ENCODE assay signal across 12 mouse cellular contexts in the genomic region with DNA sequence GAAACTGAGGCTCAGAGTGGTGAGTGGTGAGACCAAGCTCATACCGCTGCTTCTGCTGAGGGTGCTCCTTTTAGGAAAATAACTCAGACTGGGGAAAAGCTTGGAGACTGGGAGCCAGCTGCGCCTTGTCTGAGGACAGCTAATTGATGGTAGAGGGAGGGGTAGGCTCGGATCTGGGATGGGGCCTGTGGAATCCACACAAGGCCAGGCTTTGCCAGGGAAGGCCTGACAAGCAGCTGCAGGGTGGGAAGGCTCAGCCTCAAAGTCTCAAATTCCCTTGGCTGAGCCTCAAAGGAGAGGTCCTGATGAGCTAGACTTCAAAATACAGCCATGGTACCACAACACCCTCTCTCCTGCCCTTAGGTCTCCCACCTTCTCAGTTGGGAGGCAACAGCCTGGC. TPM values are rescaled to one million over a fixed set of nuclear protein-coding genes. Genes with fewer than 3 reads are reported as not detected.
DNase-seq lines count a peak whose midpoint lies in the region; ATAC-seq lines count a peak whose summit lies in the region.
"Had no signal": no experiment of that assay in that cellular context is flagged by ENCODE, and none has a peak within 500 bp of the region (broad histone marks: within the 10 kb centered on the region; RNA-seq: fewer than 3 reads in every experiment).

No protein-coding gene starts in this region.

- H3K27ac ChIP-seq in embryonic facial prominence, embryonic 11.5 days (replicated peaks; ENCODE audit: low read depth, low read length): no peak overlapping the region
- H3K27ac ChIP-seq in embryonic facial prominence, embryonic 10.5 days (replicated peaks): no peak overlapping the region; the same call in 1 of the 2 replicates
- peak overlapping the region; percentile 56 for H3K27ac ChIP-seq in kidney, embryonic 16.5 days (ENCODE audit: low read length)

- 46% methylated on average over 3 of the region's 3 CpGs for WGBS in embryonic facial prominence, embryonic 11.5 days
- 61% methylated on average over 3 of the region's 3 CpGs for WGBS in embryonic facial prominence, embryonic 10.5 days
- 38% methylated on average over 3 of the region's 3 CpGs for WGBS in kidney, embryonic 16.5 days

- no peak overlapping the region for H3K4me3 ChIP-seq in embryonic facial prominence, embryonic 11.5 days (ENCODE audit: low read depth, low read length)
- no peak overlapping the region for H3K4me3 ChIP-seq in embryonic facial prominence, embryonic 10.5 days
- no peak overlapping the region for H3K4me3 ChIP-seq in kidney, embryonic 16.5 days (ENCODE audit: low read length)

- ATAC-seq in embryonic facial prominence, embryonic 11.5 days (replicated peaks; ENCODE audit: insufficient number of reproducible peaks, low FRiP score, low TSS enrichment, low read depth): no peak
- ATAC-seq in kidney, embryonic 16.5 days (ENCODE audit: low FRiP score, low TSS enrichment): peak; percentile 86
- no peak for ATAC-seq in megakaryocyte progenitor cell, adult 5-6 weeks (replicated peaks; ENCODE audit: poor library complexity)
- ATAC-seq: inflammation-experienced regulatory T-cells, adult 6 months had no signal

- no peak overlapping the region for H3K4me2 ChIP-seq in embryonic facial prominence, embryonic 11.5 days (ENCODE audit: low read depth, low read length)
- no peak overlapping the region for H3K4me2 ChIP-seq in kidney, embryonic 16.5 days (replicated peaks; ENCODE audit: low read depth, low read length)

- DNase-seq in embryonic facial prominence, embryonic 11.5 days (ENCODE audit: low spot score): peak; percentile 27
- no peak for DNase-seq in embryonic facial prominence, embryonic 10.5 days (ENCODE audit: low spot score)
- no peak for DNase-seq in kidney, adult 9 months
- DNase-seq in embryo, embryonic 11 days: peak; percentile 52
- peak; percentile 65 for DNase-seq in lung, postnatal 25 days (ENCODE audit: low spot score)
- no peak for DNase-seq in layer of hippocampus, postnatal 10 days (ENCODE audit: low spot score in 2 of 2)
- DNase-seq: adrenal gland, adult 2 months; cerebellum, adult 11-12 months; midbrain, embryonic 14.5 days had no signal

- no peaks in the 10 kb centered on the region; the same call in 1 of the 2 replicates for H3K4me1 ChIP-seq in embryonic facial prominence, embryonic 11.5 days (ENCODE audit: control insufficient read depth, insufficient read depth, low read length)
- H3K4me1 ChIP-seq in embryonic facial prominence, embryonic 10.5 days: peaks cover 44% of the 10 kb centered on the region
- H3K4me1 ChIP-seq in kidney, embryonic 16.5 days (ENCODE audit: insufficient read depth, low read length): peaks cover 27% of the 10 kb centered on the region

- H3K9ac ChIP-seq in embryonic facial prominence, embryonic 11.5 days (replicated peaks; ENCODE audit: low read length): no peak overlapping the region
- H3K9ac ChIP-seq in kidney, embryonic 16.5 days (replicated peaks; ENCODE audit: low read length): no peak overlapping the region

- no peaks in the 10 kb centered on the region for H3K9me3 ChIP-seq in embryonic facial prominence, embryonic 11.5 days (replicated peaks; ENCODE audit: control insufficient read depth, low read length)
- H3K9me3 ChIP-seq in embryonic facial prominence, embryonic 10.5 days: no peaks in the 10 kb centered on the region
- H3K9me3 ChIP-seq in kidney, embryonic 16.5 days (ENCODE audit: low read length): no peaks in the 10 kb centered on the region

- no peaks in the 10 kb centered on the region for H3K27me3 ChIP-seq in embryonic facial prominence, embryonic 11.5 days (ENCODE audit: control insufficient read depth, insufficient read depth, low read length)
- peaks cover 13% of the 10 kb centered on the region; the same call in 1 of the 2 replicates for H3K27me3 ChIP-seq in embryonic facial prominence, embryonic 10.5 days (replicated peaks; ENCODE audit: low read depth, poor library complexity, severe bottlenecking)
- no peaks in the 10 kb centered on the region for H3K27me3 ChIP-seq in kidney, embryonic 16.5 days (ENCODE audit: insufficient read depth, low read length)

- no peaks in the 10 kb centered on the region for H3K36me3 ChIP-seq in embryonic facial prominence, embryonic 11.5 days (replicated peaks; ENCODE audit: control insufficient read depth, insufficient read depth, low read depth, low read length)
- no peaks in the 10 kb centered on the region for H3K36me3 ChIP-seq in embryonic facial prominence, embryonic 10.5 days (replicated peaks)
- H3K36me3 ChIP-seq in kidney, embryonic 16.5 days (ENCODE audit: insufficient read depth, low read length): no peaks in the 10 kb centered on the region

RNA-seq across cellular contexts. Expression of a gene that starts 36.9 kb away (rescaled TPM):
- polyA plus RNA-seq in embryonic facial prominence, embryonic 11.5 days (2014; fragmentation: Nextera tagmentation; extraction: Ambion mirVana): 1.8 and 2.7 TPM in 2 replicates
- polyA plus RNA-seq in embryonic facial prominence, embryonic 10.5 days (2016; fragmentation: Nextera tagmentation; extraction: Ambion mirVana): 2.9 and 3.5 TPM in 2 replicates
- 5.5 and 6.2 TPM in 2 replicates for polyA plus RNA-seq in kidney, embryonic 16.5 days (2015; fragmentation: Nextera tagmentation; extraction: Ambion mirVana)
- total RNA-seq in layer of hippocampus, postnatal 10 days (2021): 10 to 100 TPM; 24.9 to 25.9 TPM
- total RNA-seq in megakaryocyte progenitor cell, adult 5-6 weeks (2015): 3.5 and 5.1 TPM in 2 replicates
- total RNA-seq in megakaryocyte progenitor cell, adult 5-6 weeks (2017): 4.6 and 5.6 TPM in 2 replicates

Comparison
In these comparisons a context has a peak if more than half of its experiments do, and no peak if none do; other contexts are left out.
1. DNase-seq: peak in embryonic facial prominence, embryonic 11.5 days (single experiment), embryo, embryonic 11 days (single experiment) and lung, postnatal 25 days (single experiment); none in embryonic facial prominence, embryonic 10.5 days (single experiment), kidney, adult 9 months (single experiment) and layer of hippocampus, postnatal 10 days (0 of 2).